Mouse (Mus musculus) left cerebral cortex, postnatal 10 days (tissue): Measurements from ENCODE around the gene Trim52. TPM values are rescaled to one million over a fixed set of nuclear protein-coding genes. Genes with fewer than 3 reads are reported as not detected.
"Not testable (repeated sequence)": the region's sequence is repeated elsewhere in the genome, so short reads cannot be mapped to it uniquely, and the experiment has no call there.

Source experiments
- DNase-seq, 2 experiments: peaks; one replicate each; pipeline ENCODE4 v3.0.0; 2021 to 2022; ENCODE audit warnings: low spot score in 2 of 2, mixed read lengths in 1 of 2; ENCODE audit errors: extremely low spot score in 1 of 2
- intact Hi-C: fragments of 180-260 bp; cut with DNase I; formaldehyde crosslinking; loops from one replicate; pipeline ENCODE4 v1.15.1; 2025
- total RNA-seq, 2 experiments: library from RNA; stranded (reverse); gene quantifications; 2 replicates each; pipeline ENCODE4 v1.2.3; 2021

Gene Trim52
- total RNA-seq, result not detected

- intact Hi-C loops, result no loop called here
- no peak for DNase-seq
Observed at GRCm38 (mm10) chr14:106105980-106106379, at the start of gene Trim52. Gene Trim52 (plus strand): TSS chr14:106106198.

DNA sequence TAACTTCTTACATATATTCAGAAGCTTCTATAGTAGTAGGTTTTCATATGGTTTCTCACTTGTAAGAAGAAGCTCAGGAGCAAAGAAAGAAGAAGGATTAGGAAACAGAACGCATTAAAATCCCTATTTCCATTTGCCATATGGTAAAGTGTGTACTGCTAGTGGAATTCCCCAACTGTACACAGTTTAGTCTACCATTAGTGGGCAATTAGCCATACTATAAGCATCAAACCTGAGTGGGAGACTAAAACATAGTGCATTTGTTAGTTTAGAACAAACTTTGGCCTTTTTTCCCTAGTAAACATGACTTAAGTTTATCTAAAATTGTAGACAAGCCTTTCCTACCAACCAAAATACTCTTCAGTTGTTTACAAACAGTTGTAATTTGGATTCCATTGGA lies 33.4 kb upstream of the Trim52 start:
- no peak for DNase-seq
- intact Hi-C loops, result no loop called here

GRCm38 (mm10) chr14:106075181-106076064 lies 30.6 kb upstream of the Trim52 start:
- DNase-seq, result no peak
- intact Hi-C loops, result no loop called here

GRCm38 (mm10) chr14:106088480-106089037 lies 17.4 kb upstream of the Trim52 start:
- intact Hi-C loops, result no loop called here

DNA sequence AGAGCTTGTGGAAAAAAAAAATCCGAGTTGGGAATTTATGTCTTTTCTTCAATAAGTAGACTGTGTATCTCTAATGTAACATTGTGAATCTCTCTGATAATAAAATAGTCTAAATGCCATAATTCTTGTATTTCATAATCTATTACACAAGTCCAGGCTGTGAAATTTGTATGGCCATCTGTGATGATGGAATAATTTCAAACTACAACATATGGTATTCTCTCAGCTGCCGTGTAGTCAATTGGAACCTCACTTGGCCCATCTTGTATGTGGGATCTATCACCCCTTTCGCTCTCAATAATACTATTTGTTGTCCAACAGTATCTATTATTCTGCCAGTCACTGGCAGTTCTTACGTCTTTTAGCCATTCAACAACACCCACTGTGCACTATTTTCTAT lies 9.2 kb upstream of the Trim52 start:
- no peak for DNase-seq
- intact Hi-C loops, result no loop called here

More at GRCm38 (mm10) chr14:106088480-106089037, 17.4 kb upstream of the Trim52 start:
- no peak for DNase-seq

GRCm38 (mm10) chr14:106100858-106101257 lies 5.1 kb upstream of the Trim52 start:
- intact Hi-C loops, result no loop called here

GRCm38 (mm10) chr14:106106425-106106824 lies 427 bp downstream of the Trim52 start:
- intact Hi-C loops, result no loop called here
- DNase-seq, result peak in 1 of 2 experiments; percentile 17

More at GRCm38 (mm10) chr14:106100858-106101257, 5.1 kb upstream of the Trim52 start:
- DNase-seq, result no peak

GRCm38 (mm10) chr14:106119371-106119770 lies 13.4 kb downstream of the Trim52 start:
- intact Hi-C loops, result no loop called here
- no peak for DNase-seq

- DNase-seq, result no peak
- intact Hi-C loops, result no loop called here
Observed at GRCm38 (mm10) chr14:106136272-106136671, 30.3 kb downstream of the Trim52 start.

DNA sequence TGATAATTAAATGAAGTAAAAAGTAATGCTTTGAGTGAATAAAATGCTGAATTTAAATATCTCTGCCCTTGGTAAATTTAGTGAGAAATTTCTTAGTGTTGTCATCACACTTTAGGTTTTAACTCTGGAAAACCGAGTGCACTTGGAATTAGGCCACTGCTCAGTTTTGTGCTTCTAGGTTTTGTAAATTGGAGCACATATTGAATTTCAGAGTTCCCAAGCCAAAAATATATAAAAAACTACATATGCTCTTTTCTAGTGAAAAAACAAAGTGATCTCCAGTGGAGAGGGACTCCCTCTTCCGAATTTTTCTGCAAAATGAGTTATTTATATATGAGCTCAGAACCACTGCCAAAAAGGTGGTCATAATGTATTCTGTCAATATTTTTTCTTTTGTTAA lies 45.2 kb downstream of the Trim52 start:
- peak in 1 of 2 experiments; percentile 17 for DNase-seq
- intact Hi-C loops, result no loop called here

DNA sequence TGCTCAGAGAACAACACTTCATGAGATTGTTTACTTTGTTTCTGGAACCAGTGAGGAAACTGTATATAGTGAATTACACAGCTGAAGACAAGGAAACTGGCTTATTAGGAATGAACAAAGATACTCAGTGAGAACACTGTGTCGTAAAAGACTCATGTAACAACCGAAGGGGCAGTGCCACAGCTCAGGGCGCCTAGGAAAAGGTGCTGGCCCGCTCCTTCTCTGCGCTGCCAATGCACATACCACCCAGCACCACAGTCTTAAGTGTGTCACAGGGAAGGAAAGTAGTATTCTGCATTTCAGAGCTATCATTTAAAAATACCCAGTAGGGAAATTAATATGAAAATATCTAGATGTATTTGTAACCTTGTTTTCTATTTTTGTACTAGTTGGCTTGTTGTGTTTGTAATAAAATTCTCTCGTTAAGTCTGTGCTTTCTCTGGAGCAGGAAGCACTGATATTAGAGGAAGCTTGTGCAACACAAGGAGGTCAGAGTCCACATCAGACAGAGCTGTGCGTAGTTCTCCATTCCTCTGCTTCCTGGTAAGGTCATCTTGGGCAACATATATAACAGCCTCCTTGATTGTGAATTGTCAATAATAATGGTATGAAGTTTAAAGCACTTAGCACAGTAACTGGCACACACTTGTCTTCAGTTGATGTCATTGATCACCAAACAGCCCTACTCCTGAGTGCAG lies 49.0 kb downstream of the Trim52 start:
- intact Hi-C loops, result no loop called here
- no peak for DNase-seq

- intact Hi-C loops, result no loop called here
Observed at GRCm38 (mm10) chr14:106156533-106156932, 50.5 kb downstream of the Trim52 start.

GRCm38 (mm10) chr14:106162331-106162730 lies 56.3 kb downstream of the Trim52 start:
- DNase-seq, result no peak
- intact Hi-C loops, result no loop called here

More at GRCm38 (mm10) chr14:106156533-106156932, 50.5 kb downstream of the Trim52 start:
- DNase-seq, result no peak

DNA sequence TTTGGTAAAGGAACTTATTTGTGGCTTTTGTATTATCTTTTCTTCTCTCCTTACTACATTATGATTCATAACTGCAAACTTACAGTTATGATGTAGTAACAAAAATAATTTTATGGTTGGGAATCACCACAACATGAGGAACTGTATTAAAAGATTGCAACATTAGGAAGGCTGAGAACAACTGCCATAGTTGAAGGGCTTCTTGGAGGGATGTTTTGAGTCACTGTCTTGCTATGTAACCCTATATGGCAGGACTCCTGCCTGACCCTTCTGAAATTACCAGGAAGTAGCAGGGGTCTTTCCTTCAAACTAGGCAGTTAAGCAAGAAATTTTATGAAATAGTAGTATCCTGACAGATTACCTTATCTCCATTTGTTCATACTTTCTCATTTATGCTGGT lies 57.2 kb downstream of the Trim52 start:
- no peak for DNase-seq
- intact Hi-C loops, result no loop called here

- DNase-seq, intact Hi-C loops: not testable (repeated sequence)
Observed at GRCm38 (mm10) chr14:106163933-106164332, 57.9 kb downstream of the Trim52 start.

DNA sequence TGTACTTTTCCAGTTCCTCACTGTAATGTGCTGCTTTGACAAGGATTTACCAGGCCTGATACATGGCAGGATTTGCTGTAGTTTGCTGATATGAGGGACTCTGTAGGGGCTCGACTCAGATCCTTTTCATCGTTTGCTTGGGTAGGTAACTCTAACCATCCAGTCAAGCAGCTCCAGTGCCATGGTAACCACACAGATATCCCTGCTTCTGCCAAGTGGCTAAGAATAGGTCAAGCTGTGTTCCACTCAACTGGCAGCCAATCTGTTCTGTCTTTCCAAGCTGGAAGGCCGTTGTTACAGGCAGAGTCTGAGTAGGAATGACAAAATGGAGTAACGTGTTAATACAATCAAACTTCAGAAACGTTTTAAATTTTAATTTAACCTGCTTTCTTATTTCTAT lies 70.9 kb downstream of the Trim52 start:
- no peak for DNase-seq
- intact Hi-C loops, result no loop called here

DNA sequence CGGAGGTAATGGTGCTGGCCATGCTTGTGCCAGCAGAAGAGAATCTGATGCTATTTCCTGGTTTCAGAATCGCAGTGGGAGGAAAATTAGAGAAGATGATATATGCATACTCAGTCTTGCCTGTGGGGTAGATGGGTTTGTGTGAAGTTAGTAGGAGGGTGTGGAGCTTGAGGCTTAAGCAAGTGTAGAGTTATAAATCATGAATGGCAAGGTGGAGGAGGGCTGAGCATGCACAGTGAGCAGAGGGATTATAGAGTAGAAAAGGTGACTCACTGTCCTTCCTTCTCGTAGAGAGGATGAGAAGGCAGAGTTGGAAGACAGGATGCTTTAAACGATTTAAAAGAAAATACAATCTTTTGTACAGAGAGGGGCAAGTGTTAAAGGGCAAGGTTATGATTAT lies 72.2 kb downstream of the Trim52 start:
- intact Hi-C loops, result no loop called here
- DNase-seq, result no peak

DNA sequence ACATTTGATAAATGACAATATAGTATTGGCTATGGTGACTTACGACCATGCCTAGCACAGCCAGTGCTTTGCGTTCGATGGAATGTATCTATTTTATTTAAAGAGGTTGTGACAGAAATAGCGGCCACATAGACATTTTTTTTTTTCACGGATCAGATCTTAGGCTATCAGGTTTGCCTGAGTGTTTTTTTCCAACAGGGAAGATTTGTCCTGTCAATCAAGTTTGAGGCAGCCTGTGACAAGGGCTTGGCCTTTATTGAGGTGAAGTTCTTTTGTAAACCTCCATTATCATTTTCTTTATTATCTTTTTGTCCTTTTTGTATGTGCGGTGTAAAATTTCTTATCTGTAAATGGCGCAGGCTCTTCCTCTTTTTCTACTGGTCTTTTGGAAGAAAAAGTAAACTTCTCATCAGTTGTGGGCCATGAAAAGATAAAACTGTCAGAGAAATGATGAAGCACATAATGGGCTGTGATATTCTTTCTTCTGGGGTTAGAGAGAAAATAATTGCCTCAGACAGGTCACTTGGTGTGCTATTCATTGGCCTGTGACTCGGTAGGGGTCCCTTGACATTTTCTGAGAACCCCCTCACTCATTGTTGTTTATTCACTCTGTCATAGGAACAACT lies 73.2 kb downstream of the Trim52 start:
- intact Hi-C loops, result no loop called here

GRCm38 (mm10) chr14:106179728-106180125 lies 73.7 kb downstream of the Trim52 start:
- no peak for DNase-seq
- intact Hi-C loops, result no loop called here

More for the DNA sequence above, 73.2 kb downstream of the Trim52 start:
- no peak for DNase-seq
